Mouse (Mus musculus): ENCODE data around the gene Olfr128. TPM values are rescaled to one million over a fixed set of nuclear protein-coding genes. Genes with fewer than 3 reads are reported as not detected.
"Not testable (repeated sequence)": the region's sequence is repeated elsewhere in the genome, so short reads cannot be mapped to it uniquely, and the experiment has no call there.

Gene Olfr128
- not detected in 2 replicates for polyA plus RNA-seq (2015; fragmentation: Nextera tagmentation; extraction: Ambion mirVana)

DNA sequence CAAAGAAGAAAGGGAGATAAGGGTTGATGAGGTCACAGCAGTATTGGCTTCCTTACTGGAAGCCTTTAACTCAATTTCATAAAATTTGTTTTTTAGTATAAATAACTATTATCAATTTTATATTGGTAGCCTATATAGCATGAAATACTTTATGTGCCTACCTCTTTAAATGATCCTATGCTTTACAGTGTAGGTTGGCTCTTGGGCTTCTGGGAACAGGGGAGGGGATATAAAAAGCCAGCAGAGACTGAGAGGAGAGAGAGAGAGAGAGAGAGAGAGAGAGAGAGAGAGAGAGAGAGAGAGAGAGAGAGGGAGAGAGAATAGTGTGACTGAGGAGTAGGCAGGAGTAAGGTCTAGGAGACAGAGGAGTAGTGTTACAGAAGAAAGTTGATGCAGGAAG is at the start of gene Olfr128:
Gene Olfr128, plus strand, starts transcription at position 301 of the 400 bp plus-strand sequence.
- H3K9me3 ChIP-seq (ENCODE audit: control insufficient read depth): no peaks in the 10 kb centered on the region
- no peak within 1 kb of the TSS for H3K4me2 ChIP-seq (replicated peaks; ENCODE audit: low read depth)
- no peak within 1 kb of the TSS for H3K4me3 ChIP-seq (ENCODE audit: low read depth, low read length)
- H3K27me3 ChIP-seq (replicated peaks; ENCODE audit: control insufficient read depth, insufficient read depth, low read length): no peaks in the 10 kb centered on the region
- ATAC-seq: no peak
- TF ChIP-seq CTCF (IDR thresholded peaks at IDR 0.05; ENCODE audit: low read depth): no peak
- H3K9ac ChIP-seq (ENCODE audit: low read depth, low read length): no peak within 1 kb of the TSS
- no peaks in the 10 kb centered on the region for H3K4me1 ChIP-seq (replicated peaks; ENCODE audit: control insufficient read depth, insufficient read depth, low read length)
- no peak within 1 kb of the TSS for H3K27ac ChIP-seq (ENCODE audit: low read depth, low read length)
- no peaks in the 10 kb centered on the region for H3K36me3 ChIP-seq (ENCODE audit: control insufficient read depth, insufficient read depth)

DNA sequence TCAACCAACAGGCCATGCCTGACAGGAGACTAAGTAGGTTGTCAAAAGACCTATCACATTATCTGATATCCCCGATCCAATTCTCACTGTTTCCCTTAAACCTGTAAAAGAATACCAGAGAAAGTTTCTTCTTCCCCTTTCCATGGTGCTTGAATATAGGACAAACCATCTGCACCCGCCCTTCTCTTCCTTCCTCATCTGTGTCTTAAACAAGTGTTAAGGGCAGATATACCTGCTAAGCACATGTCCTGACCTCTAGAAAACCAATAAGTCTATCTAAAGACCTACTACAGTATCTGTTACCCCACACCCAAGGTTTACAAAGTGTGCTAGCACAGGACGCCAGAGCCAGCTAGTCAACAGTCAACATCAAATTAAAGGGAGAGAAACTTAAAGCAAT is 46.5 kb upstream of the Olfr128 start:
- Histone ChIP-seq H3K27ac (ENCODE audit: low read depth, low read length) (no peak overlapping the region), H3K4me3 (ENCODE audit: low read depth, low read length) (no peak overlapping the region), H3K4me2 (replicated peaks; ENCODE audit: low read depth) (no peak overlapping the region)

DNA sequence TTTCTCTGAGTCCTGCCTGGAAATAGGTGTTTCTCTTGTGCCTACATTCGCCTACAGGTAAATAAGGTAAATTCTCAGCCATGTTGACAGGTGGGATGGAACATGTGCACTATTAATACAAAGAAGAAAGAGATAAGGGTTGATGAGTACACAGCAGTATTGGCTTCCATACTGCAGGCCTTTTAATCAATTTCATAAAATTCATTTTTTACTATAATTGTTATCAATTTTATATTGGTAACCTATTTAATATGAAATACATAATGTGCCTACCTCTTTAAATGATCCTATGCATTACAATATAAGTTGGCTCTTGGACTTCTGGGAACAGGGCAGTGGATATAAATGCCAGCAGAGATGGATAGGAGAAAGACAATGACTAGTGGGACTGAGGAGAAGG is 20.2 kb upstream of the Olfr128 start, which contains the start of gene Olfr127:
Gene Olfr127, plus strand, starts transcription at position 301 of the 400 bp plus-strand sequence.
- Histone ChIP-seq H3K27me3 (replicated peaks; ENCODE audit: control insufficient read depth, insufficient read depth, low read length) (no peaks in the 10 kb centered on the region), H3K9ac (ENCODE audit: low read depth, low read length) (no peak within 1 kb of the TSS), H3K4me3 (ENCODE audit: low read depth, low read length) (no peak within 1 kb of the TSS), H3K9me3 (ENCODE audit: control insufficient read depth) (no peaks in the 10 kb centered on the region), H3K27ac (ENCODE audit: low read depth, low read length) (no peak within 1 kb of the TSS), H3K4me1 (replicated peaks; ENCODE audit: control insufficient read depth, insufficient read depth, low read length) (no peaks in the 10 kb centered on the region), H3K36me3 (ENCODE audit: control insufficient read depth, insufficient read depth) (no peaks in the 10 kb centered on the region), H3K4me2 (replicated peaks; ENCODE audit: low read depth) (no peak within 1 kb of the TSS)
- 70% methylated on average over 1 of the region's 1 CpGs for WGBS
- ATAC-seq: no peak
- no peak for TF ChIP-seq CTCF (IDR thresholded peaks at IDR 0.05; ENCODE audit: low read depth)

More for the DNA sequence above, 46.5 kb upstream of the Olfr128 start:
- Histone ChIP-seq H3K36me3 (ENCODE audit: control insufficient read depth, insufficient read depth) (no peaks in the 10 kb centered on the region), H3K9me3 (ENCODE audit: control insufficient read depth) (no peaks in the 10 kb centered on the region), H3K4me1 (replicated peaks; ENCODE audit: control insufficient read depth, insufficient read depth, low read length) (no peaks in the 10 kb centered on the region), H3K27me3 (replicated peaks; ENCODE audit: control insufficient read depth, insufficient read depth, low read length) (no peaks in the 10 kb centered on the region), H3K9ac (ENCODE audit: low read depth, low read length) (no peak overlapping the region)
- no peak for TF ChIP-seq CTCF (IDR thresholded peaks at IDR 0.05; ENCODE audit: low read depth)
- ATAC-seq: no peak
- WGBS: 84% methylated on average over 3 of the region's 3 CpGs

DNA sequence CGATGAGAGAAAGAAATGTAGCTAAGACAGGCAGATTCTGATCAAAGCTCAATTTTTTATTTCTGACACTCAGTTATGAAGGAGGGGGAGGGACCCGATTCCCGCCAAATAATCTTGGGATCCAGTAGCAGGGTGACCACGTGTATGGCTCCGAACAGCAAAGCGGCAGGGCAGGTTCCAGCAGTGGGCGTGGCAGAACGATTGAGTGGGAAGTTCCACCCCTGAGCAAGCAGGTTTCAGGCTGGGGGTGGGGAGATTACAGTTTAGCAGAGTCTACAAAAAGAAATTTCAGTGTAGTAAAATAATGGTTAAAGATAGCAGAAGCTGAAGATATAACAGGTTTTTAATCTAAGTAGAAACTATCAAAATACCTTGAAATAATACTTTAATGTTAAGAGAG is 13.5 kb upstream of the Olfr128 start:
- not testable (repeated sequence) for H3K27ac ChIP-seq (ENCODE audit: low read depth, low read length); H3K36me3 ChIP-seq (ENCODE audit: control insufficient read depth, insufficient read depth); H3K9ac ChIP-seq (ENCODE audit: low read depth, low read length); H3K4me2 ChIP-seq (replicated peaks; ENCODE audit: low read depth); ATAC-seq; H3K4me1 ChIP-seq (replicated peaks; ENCODE audit: control insufficient read depth, insufficient read depth, low read length); H3K4me3 ChIP-seq (ENCODE audit: low read depth, low read length); H3K27me3 ChIP-seq (replicated peaks; ENCODE audit: control insufficient read depth, insufficient read depth, low read length); H3K9me3 ChIP-seq (ENCODE audit: control insufficient read depth)
- 60% methylated on average over 8 of the region's 8 CpGs for WGBS

GRCm38 (mm10) chr17:37952979-37953378 is 32.6 kb downstream of the Olfr128 start, which contains the start of gene Olfr761:
Gene Olfr761 (minus strand): TSS chr17:37953079.
- no peak for TF ChIP-seq CTCF (IDR thresholded peaks at IDR 0.05; ENCODE audit: low read depth)
- H3K27ac ChIP-seq (ENCODE audit: low read depth, low read length): no peak within 1 kb of the TSS
- H3K4me2 ChIP-seq (replicated peaks; ENCODE audit: low read depth): no peak within 1 kb of the TSS
- no peaks in the 10 kb centered on the region for H3K9me3 ChIP-seq (ENCODE audit: control insufficient read depth)
- H3K27me3 ChIP-seq (replicated peaks; ENCODE audit: control insufficient read depth, insufficient read depth, low read length): no peaks in the 10 kb centered on the region
- no peak within 1 kb of the TSS for H3K9ac ChIP-seq (ENCODE audit: low read depth, low read length)
- H3K4me3 ChIP-seq (ENCODE audit: low read depth, low read length): no peak within 1 kb of the TSS
- H3K36me3 ChIP-seq (ENCODE audit: control insufficient read depth, insufficient read depth): no peaks in the 10 kb centered on the region
- WGBS: 80% methylated on average over 2 of the region's 2 CpGs
- ATAC-seq: no peak
- H3K4me1 ChIP-seq (replicated peaks; ENCODE audit: control insufficient read depth, insufficient read depth, low read length): no peaks in the 10 kb centered on the region

DNA sequence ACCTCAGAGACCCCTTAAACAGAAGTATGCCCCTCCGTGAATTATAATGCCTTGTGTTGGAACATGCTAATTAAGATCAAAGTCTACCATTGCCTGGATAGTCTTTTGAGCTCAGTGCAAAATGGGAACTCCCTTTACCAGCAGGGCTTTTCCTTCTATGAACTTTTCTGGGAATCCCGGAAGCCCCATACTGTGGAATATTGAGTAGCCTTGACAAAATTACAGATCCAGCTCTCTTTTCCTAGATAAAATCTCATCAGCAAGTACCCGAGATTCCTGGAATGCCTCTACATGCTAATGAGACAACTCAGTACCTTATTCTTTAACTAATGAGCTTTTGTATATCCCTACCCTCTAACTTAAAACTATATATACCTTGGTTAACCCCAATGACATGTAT is 53.2 kb downstream of the Olfr128 start:
- Histone ChIP-seq H3K4me2 (replicated peaks; ENCODE audit: low read depth) (no peak overlapping the region), H3K27me3 (replicated peaks; ENCODE audit: control insufficient read depth, insufficient read depth, low read length) (no peaks in the 10 kb centered on the region), H3K27ac (ENCODE audit: low read depth, low read length) (no peak overlapping the region), H3K9ac (ENCODE audit: low read depth, low read length) (no peak overlapping the region), H3K4me1 (replicated peaks; ENCODE audit: control insufficient read depth, insufficient read depth, low read length) (no peaks in the 10 kb centered on the region), H3K36me3 (ENCODE audit: control insufficient read depth, insufficient read depth) (no peaks in the 10 kb centered on the region), H3K9me3 (ENCODE audit: control insufficient read depth) (no peaks in the 10 kb centered on the region), H3K4me3 (ENCODE audit: low read depth, low read length) (no peak overlapping the region)
- ATAC-seq: no peak
- TF ChIP-seq CTCF (IDR thresholded peaks at IDR 0.05; ENCODE audit: low read depth): no peak
- WGBS: 86% methylated on average over 3 of the region's 3 CpGs

Other genes starting within 250 kb of the Olfr128 start
- gene Olfr119, start 224.0 kb upstream of the Olfr128 start, polyA plus RNA-seq (2015; fragmentation: Nextera tagmentation; extraction: Ambion mirVana): not detected in 2 replicates
- not detected in 2 replicates for gene Olfr120, start 198.7 kb upstream of the Olfr128 start, polyA plus RNA-seq (2015; fragmentation: Nextera tagmentation; extraction: Ambion mirVana)
- gene Olfr121, start 171.7 kb upstream of the Olfr128 start, polyA plus RNA-seq (2015; fragmentation: Nextera tagmentation; extraction: Ambion mirVana): not detected in 2 replicates
- gene Olfr122, start 151.9 kb upstream of the Olfr128 start, polyA plus RNA-seq (2015; fragmentation: Nextera tagmentation; extraction: Ambion mirVana): not detected in 2 replicates
- not detected in 2 replicates for gene Olfr123, start 127.0 kb upstream of the Olfr128 start, polyA plus RNA-seq (2015; fragmentation: Nextera tagmentation; extraction: Ambion mirVana)
- gene Olfr124, start 120.7 kb upstream of the Olfr128 start, polyA plus RNA-seq (2015; fragmentation: Nextera tagmentation; extraction: Ambion mirVana): not detected in 2 replicates
- not detected in 2 replicates for gene Olfr125, start 87.6 kb upstream of the Olfr128 start, polyA plus RNA-seq (2015; fragmentation: Nextera tagmentation; extraction: Ambion mirVana)
- gene Olfr126, start 73.1 kb upstream of the Olfr128 start, polyA plus RNA-seq (2015; fragmentation: Nextera tagmentation; extraction: Ambion mirVana): not detected in 2 replicates
- not detected in 2 replicates for gene Olfr127, start 20.1 kb upstream of the Olfr128 start, polyA plus RNA-seq (2015; fragmentation: Nextera tagmentation; extraction: Ambion mirVana)
- gene Olfr761, start 32.5 kb downstream of the Olfr128 start, polyA plus RNA-seq (2015; fragmentation: Nextera tagmentation; extraction: Ambion mirVana): not detected in 2 replicates
- not detected in 2 replicates for gene Olfr129, start 139.5 kb downstream of the Olfr128 start, polyA plus RNA-seq (2015; fragmentation: Nextera tagmentation; extraction: Ambion mirVana)
- not detected in 2 replicates for gene Olfr130, start 143.4 kb downstream of the Olfr128 start, polyA plus RNA-seq (2015; fragmentation: Nextera tagmentation; extraction: Ambion mirVana)
- gene Olfr131, start 168.1 kb downstream of the Olfr128 start, polyA plus RNA-seq (2015; fragmentation: Nextera tagmentation; extraction: Ambion mirVana): not detected in 2 replicates
- not detected in 2 replicates for gene Olfr132, start 214.0 kb downstream of the Olfr128 start, polyA plus RNA-seq (2015; fragmentation: Nextera tagmentation; extraction: Ambion mirVana)
- gene Olfr133, start 224.7 kb downstream of the Olfr128 start, polyA plus RNA-seq (2015; fragmentation: Nextera tagmentation; extraction: Ambion mirVana): not detected in 2 replicates